Mouse (Mus musculus) CH12.LX (cell line): ENCODE data around the gene Ube2f.

ENCODE experiments used
- CHD2 ChIP-seq: IDR thresholded peaks from 2 replicates; pipeline ENCODE4 v1.6.1; 2011; ENCODE audit warnings: low read length, improper control_type of control experiment
- CTCF ChIP-seq, 2 experiments: IDR thresholded peaks in 1 of 2; conservative IDR thresholded peaks in 1 of 2; 2 replicates each; pipeline ENCODE4 v1.5.1; 2011 to 2012; ENCODE audit warnings: low read depth in 2 of 2, low read length in 2 of 2, improper control_type of control experiment in 1 of 2, inconsistent platforms in 1 of 2, mild to moderate bottlenecking in 1 of 2, moderate library complexity in 1 of 2
- E2F4 ChIP-seq: IDR thresholded peaks from 2 replicates; pipeline ENCODE4 v1.6.1; 2011; ENCODE audit warnings: low read depth, low read length, improper control_type of control experiment; ENCODE audit not compliant: insufficient replicate concordance
- GABPA ChIP-seq: IDR thresholded peaks from 2 replicates; pipeline ENCODE4 v1.6.1; 2012; ENCODE audit warnings: low read depth, low read length, improper control_type of control experiment, inconsistent platforms; ENCODE audit not compliant: insufficient replicate concordance
- HCFC1 ChIP-seq: IDR thresholded peaks from 2 replicates; pipeline ENCODE4 v1.6.1; 2012; ENCODE audit warnings: low read depth, mild to moderate bottlenecking, inconsistent platforms, low read length, improper control_type of control experiment
- POLR2A ChIP-seq: IDR thresholded peaks from 2 replicates; pipeline ENCODE4 v1.6.1; 2011; ENCODE audit warnings: low read depth, mild to moderate bottlenecking, improper control_type of control experiment, low read length
- SMC3 ChIP-seq: IDR thresholded peaks from 2 replicates; pipeline ENCODE4 v1.6.1; 2011; ENCODE audit warnings: low read depth, low read length, improper control_type of control experiment

DNA sequence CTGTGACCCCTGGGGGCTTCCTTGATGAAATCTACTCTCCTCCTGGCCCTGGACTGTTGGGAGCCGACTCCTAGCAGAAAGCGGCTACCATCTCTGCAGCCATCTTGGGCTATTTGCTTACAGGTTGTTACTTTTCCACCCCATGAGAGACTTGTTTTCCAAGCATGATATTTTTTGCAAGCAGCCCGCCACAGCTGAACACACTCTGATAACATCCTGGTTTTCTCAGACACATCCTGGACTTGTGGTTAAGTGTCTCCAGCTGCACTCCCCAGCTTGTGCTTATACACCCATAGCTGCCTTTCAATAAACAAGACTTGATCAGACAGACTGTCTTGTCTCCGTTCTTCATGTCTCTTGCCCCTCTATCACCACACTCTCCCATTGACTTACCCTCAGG lies 8.9 kb upstream of the Ube2f start:
- no peak for TF ChIP-seq POLR2A
- TF ChIP-seq E2F4: no peak
- no peak for TF ChIP-seq CTCF (conservative IDR thresholded peaks at IDR 0.05 in 1 of 2, IDR thresholded peaks at IDR 0.05 in 1 of 2; ENCODE audit: low read depth in 2 of 2, low read length in 2 of 2)
- TF ChIP-seq GABPA: no peak
- TF ChIP-seq CHD2: no peak
- no peak for TF ChIP-seq HCFC1
- no peak for TF ChIP-seq SMC3
